Mouse (Mus musculus): ENCODE measurements around the gene Itih5. TPM values are rescaled to one million over a fixed set of nuclear protein-coding genes. Genes with fewer than 3 reads are reported as not detected.

Gene Itih5
- polyA plus RNA-seq, 1 experiment from 2014 or later = 6.5 TPM

GRCm38 (mm10) chr2:10262722-10263121, 109.4 kb downstream of the Itih5 start:
- Histone ChIP-seq H3K4me1 (ENCODE audit: control insufficient read depth, insufficient read depth, low read length) (no peaks in the 10 kb centered on the region; the same call in none of the 2 replicates), H3K4me3 (ENCODE audit: low read depth, low read length) (no peak overlapping the region), H3K36me3 (ENCODE audit: control insufficient read depth, insufficient read depth, low read length) (no peaks in the 10 kb centered on the region), H3K4me2 (ENCODE audit: low read length) (no peak overlapping the region), H3K9me3 (replicated peaks; ENCODE audit: control insufficient read depth, low read length, poor library complexity, severe bottlenecking) (no peaks in the 10 kb centered on the region), H3K27ac (ENCODE audit: low read length) (no peak overlapping the region), H3K27me3 (ENCODE audit: control insufficient read depth, insufficient read depth, low read depth, low read length) (no peaks in the 10 kb centered on the region), H3K9ac (ENCODE audit: low read depth, low read length) (no peak overlapping the region)
- no peak for ATAC-seq
- 17% methylated on average over 5 of the region's 5 CpGs for WGBS

GRCm38 (mm10) chr2:10263909-10264489, 110.6 kb downstream of the Itih5 start:
- no peak for ATAC-seq
- 48% methylated on average over 7 of the region's 7 CpGs for WGBS
- no peaks in the 10 kb centered on the region; the same call in none of the 2 replicates for H3K4me1 ChIP-seq (ENCODE audit: control insufficient read depth, insufficient read depth, low read length)
- H3K36me3 ChIP-seq (ENCODE audit: control insufficient read depth, insufficient read depth, low read length) = no peaks in the 10 kb centered on the region
- no peak overlapping the region for H3K27ac ChIP-seq (ENCODE audit: low read length)
- H3K9ac ChIP-seq (ENCODE audit: low read depth, low read length) = no peak overlapping the region
- no peaks in the 10 kb centered on the region for H3K27me3 ChIP-seq (ENCODE audit: control insufficient read depth, insufficient read depth, low read depth, low read length)
- H3K4me3 ChIP-seq (ENCODE audit: low read depth, low read length) = no peak overlapping the region
- H3K4me2 ChIP-seq (ENCODE audit: low read length) = no peak overlapping the region
- no peaks in the 10 kb centered on the region for H3K9me3 ChIP-seq (replicated peaks; ENCODE audit: control insufficient read depth, low read length, poor library complexity, severe bottlenecking)

DNA sequence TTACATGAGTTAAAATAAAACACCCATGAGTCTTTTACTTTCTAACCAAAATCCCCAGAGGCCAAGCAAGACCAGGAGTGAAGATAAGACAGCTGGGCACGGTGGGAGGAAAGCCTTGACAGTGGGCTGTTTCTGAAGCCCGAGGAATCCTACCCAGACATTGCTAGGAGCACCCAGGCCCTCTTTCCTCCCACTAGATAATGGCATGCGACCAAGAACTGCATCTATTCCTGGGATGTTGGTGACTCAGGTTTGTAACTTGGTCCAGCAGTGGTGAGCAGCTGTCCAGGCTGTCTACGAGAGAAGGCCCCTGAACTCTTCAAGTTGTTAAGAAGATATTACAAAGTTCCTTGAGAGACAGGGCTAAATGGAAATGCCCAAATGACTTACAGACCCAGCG, 112.5 kb downstream of the Itih5 start:
- no peak overlapping the region for H3K4me2 ChIP-seq (ENCODE audit: low read length)
- H3K4me3 ChIP-seq (ENCODE audit: low read depth, low read length) = no peak overlapping the region
- H3K27me3 ChIP-seq (ENCODE audit: control insufficient read depth, insufficient read depth, low read depth, low read length) = no peaks in the 10 kb centered on the region
- H3K4me1 ChIP-seq (ENCODE audit: control insufficient read depth, insufficient read depth, low read length) = no peaks in the 10 kb centered on the region; the same call in 1 of the 2 replicates
- H3K27ac ChIP-seq (ENCODE audit: low read length) = no peak overlapping the region
- no peaks in the 10 kb centered on the region for H3K9me3 ChIP-seq (replicated peaks; ENCODE audit: control insufficient read depth, low read length, poor library complexity, severe bottlenecking)
- H3K36me3 ChIP-seq (ENCODE audit: control insufficient read depth, insufficient read depth, low read length) = no peaks in the 10 kb centered on the region
- no peak for ATAC-seq
- no peak overlapping the region for H3K9ac ChIP-seq (ENCODE audit: low read depth, low read length)
- WGBS = 79% methylated on average over 5 of the region's 5 CpGs

DNA sequence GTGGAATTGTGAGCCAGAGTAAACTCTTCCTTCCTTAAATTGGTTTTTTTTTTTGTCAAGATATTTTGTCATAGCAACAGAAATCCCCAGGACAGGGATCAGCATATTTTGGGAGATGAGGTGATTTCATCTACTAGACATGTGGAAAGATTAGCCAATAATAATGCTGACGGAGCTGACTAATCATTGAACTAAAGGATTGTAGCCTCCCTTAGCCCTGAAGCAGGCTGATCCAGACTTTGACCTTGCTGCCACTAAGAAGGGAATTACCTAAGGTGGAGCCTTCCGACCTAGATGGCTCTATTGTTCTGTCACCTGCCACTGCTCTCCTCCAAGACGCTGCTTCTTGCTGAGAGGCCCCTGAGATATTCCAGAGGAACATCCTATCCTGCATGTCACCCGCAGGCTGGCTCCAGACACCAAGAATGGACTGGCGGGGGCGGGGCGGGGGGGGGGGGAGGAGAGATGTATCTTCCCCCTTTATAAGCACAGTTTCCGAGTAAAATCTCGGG, 119.3 kb downstream of the Itih5 start:
- H3K4me2 ChIP-seq (ENCODE audit: low read length) = no peak overlapping the region
- no peaks in the 10 kb centered on the region for H3K9me3 ChIP-seq (replicated peaks; ENCODE audit: control insufficient read depth, low read length, poor library complexity, severe bottlenecking)
- H3K4me1 ChIP-seq (ENCODE audit: control insufficient read depth, insufficient read depth, low read length) = peaks cover 12% of the 10 kb centered on the region
- WGBS = 75% methylated on average over 9 of the region's 9 CpGs
- ATAC-seq = no peak
- no peaks in the 10 kb centered on the region for H3K36me3 ChIP-seq (ENCODE audit: control insufficient read depth, insufficient read depth, low read length)
- no peak overlapping the region for H3K9ac ChIP-seq (ENCODE audit: low read depth, low read length)
- no peaks in the 10 kb centered on the region for H3K27me3 ChIP-seq (ENCODE audit: control insufficient read depth, insufficient read depth, low read depth, low read length)
- H3K27ac ChIP-seq (ENCODE audit: low read length) = no peak overlapping the region
- no peak overlapping the region for H3K4me3 ChIP-seq (ENCODE audit: low read depth, low read length)

- Histone ChIP-seq H3K27ac (ENCODE audit: low read length) (no peak overlapping the region), H3K9ac (ENCODE audit: low read depth, low read length) (no peak overlapping the region), H3K27me3 (ENCODE audit: control insufficient read depth, insufficient read depth, low read depth, low read length) (no peaks in the 10 kb centered on the region), H3K9me3 (replicated peaks; ENCODE audit: control insufficient read depth, low read length, poor library complexity, severe bottlenecking) (no peaks in the 10 kb centered on the region), H3K4me1 (ENCODE audit: control insufficient read depth, insufficient read depth, low read length) (peaks cover 12% of the 10 kb centered on the region), H3K4me2 (ENCODE audit: low read length) (no peak overlapping the region), H3K36me3 (ENCODE audit: control insufficient read depth, insufficient read depth, low read length) (no peaks in the 10 kb centered on the region), H3K4me3 (ENCODE audit: low read depth, low read length) (no peak overlapping the region)
- ATAC-seq = no peak
- WGBS = 92% methylated on average over 3 of the region's 3 CpGs
Measured at GRCm38 (mm10) chr2:10273541-10274050, 120.2 kb downstream of the Itih5 start.

GRCm38 (mm10) chr2:10276194-10276593, 122.8 kb downstream of the Itih5 start:
- Histone ChIP-seq H3K4me2 (ENCODE audit: low read length) (no peak overlapping the region), H3K27ac (ENCODE audit: low read length) (peak overlapping the region; percentile 43; the same call in 1 of the 2 replicates), H3K27me3 (ENCODE audit: control insufficient read depth, insufficient read depth, low read depth, low read length) (no peaks in the 10 kb centered on the region), H3K9me3 (replicated peaks; ENCODE audit: control insufficient read depth, low read length, poor library complexity, severe bottlenecking) (no peaks in the 10 kb centered on the region), H3K4me1 (ENCODE audit: control insufficient read depth, insufficient read depth, low read length) (peaks cover 12% of the 10 kb centered on the region), H3K4me3 (ENCODE audit: low read depth, low read length) (no peak overlapping the region), H3K9ac (ENCODE audit: low read depth, low read length) (no peak overlapping the region), H3K36me3 (ENCODE audit: control insufficient read depth, insufficient read depth, low read length) (no peaks in the 10 kb centered on the region)
- 41% methylated on average over 2 of the region's 2 CpGs for WGBS
- ATAC-seq = peak; percentile 96

DNA sequence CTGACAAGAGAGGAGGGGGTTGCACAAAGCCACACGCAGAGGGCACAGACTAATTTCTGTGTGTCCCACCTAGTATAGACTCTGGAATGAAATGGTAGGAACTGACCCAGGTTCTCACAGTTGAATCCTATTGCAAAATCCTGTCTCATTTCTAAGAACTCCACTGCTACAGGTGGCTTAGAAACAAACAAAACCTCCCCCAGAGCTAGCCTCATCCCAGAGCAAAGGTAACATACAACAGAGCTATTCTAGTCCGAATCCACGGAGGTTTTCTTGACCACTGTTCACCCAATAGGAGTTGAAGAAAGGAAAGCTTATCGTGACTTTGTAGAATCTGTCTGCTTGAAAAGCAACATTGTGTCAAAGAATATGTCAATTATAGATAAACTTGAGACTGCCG, 130.3 kb downstream of the Itih5 start:
- H3K27ac ChIP-seq (ENCODE audit: low read length) = no peak overlapping the region
- H3K27me3 ChIP-seq (ENCODE audit: control insufficient read depth, insufficient read depth, low read depth, low read length) = peaks cover 23% of the 10 kb centered on the region
- H3K4me2 ChIP-seq (ENCODE audit: low read length) = no peak overlapping the region
- 27% methylated on average over 5 of the region's 5 CpGs for WGBS
- no peaks in the 10 kb centered on the region for H3K36me3 ChIP-seq (ENCODE audit: control insufficient read depth, insufficient read depth, low read length)
- no peak for ATAC-seq
- no peak overlapping the region for H3K4me3 ChIP-seq (ENCODE audit: low read depth, low read length)
- peaks cover 4% of the 10 kb centered on the region; the same call in 1 of the 2 replicates for H3K4me1 ChIP-seq (ENCODE audit: control insufficient read depth, insufficient read depth, low read length)
- no peak overlapping the region for H3K9ac ChIP-seq (ENCODE audit: low read depth, low read length)
- H3K9me3 ChIP-seq (replicated peaks; ENCODE audit: control insufficient read depth, low read length, poor library complexity, severe bottlenecking) = no peaks in the 10 kb centered on the region

DNA sequence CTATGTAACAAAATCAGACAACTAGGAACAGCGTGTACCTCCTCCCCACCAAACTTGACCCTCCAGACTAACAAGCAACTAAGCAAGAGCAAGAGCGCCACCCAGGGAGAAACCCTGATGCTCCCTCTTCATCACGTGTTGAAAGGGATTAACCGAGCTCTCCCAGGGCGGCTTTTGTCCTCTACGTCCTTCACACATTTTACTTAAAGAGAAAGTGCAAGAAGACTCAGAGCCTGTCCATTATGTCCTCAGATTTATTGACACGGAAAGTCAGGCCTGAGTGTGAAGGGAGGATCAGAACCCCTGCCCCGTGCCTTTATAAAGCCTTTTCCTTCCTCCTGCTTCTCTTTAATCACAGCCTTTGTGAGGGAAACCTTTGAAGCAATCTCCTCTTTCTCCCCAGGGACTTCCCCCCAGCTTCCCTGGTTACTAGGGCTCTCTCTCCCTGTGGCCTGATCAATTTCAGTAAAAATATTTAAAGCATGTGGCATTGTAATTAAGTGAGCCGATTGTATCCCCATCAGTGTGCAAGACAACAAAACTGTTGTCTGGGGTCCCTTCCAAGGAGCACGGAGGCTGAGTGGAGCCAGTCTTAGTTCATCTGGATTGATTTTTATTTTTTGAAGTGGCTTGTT, 131.4 kb downstream of the Itih5 start:
- Histone ChIP-seq H3K36me3 (ENCODE audit: control insufficient read depth, insufficient read depth, low read length) (no peaks in the 10 kb centered on the region), H3K27me3 (ENCODE audit: control insufficient read depth, insufficient read depth, low read depth, low read length) (peaks cover 23% of the 10 kb centered on the region), H3K4me3 (ENCODE audit: low read depth, low read length) (no peak overlapping the region), H3K27ac (ENCODE audit: low read length) (no peak overlapping the region), H3K9me3 (replicated peaks; ENCODE audit: control insufficient read depth, low read length, poor library complexity, severe bottlenecking) (no peaks in the 10 kb centered on the region), H3K9ac (ENCODE audit: low read depth, low read length) (no peak overlapping the region), H3K4me2 (ENCODE audit: low read length) (no peak overlapping the region), H3K4me1 (ENCODE audit: control insufficient read depth, insufficient read depth, low read length) (peaks cover 4% of the 10 kb centered on the region; the same call in 1 of the 2 replicates)
- no peak for ATAC-seq
- 2% methylated on average over 10 of the region's 10 CpGs for WGBS

- H3K4me2 ChIP-seq (ENCODE audit: low read length) = no peak overlapping the region
- WGBS = 14% methylated on average over 12 of the region's 13 CpGs
- no peak overlapping the region for H3K4me3 ChIP-seq (ENCODE audit: low read depth, low read length)
- no peak overlapping the region for H3K27ac ChIP-seq (ENCODE audit: low read length)
- H3K9ac ChIP-seq (ENCODE audit: low read depth, low read length) = no peak overlapping the region
- peaks cover 4% of the 10 kb centered on the region; the same call in 1 of the 2 replicates for H3K4me1 ChIP-seq (ENCODE audit: control insufficient read depth, insufficient read depth, low read length)
- no peaks in the 10 kb centered on the region for H3K36me3 ChIP-seq (ENCODE audit: control insufficient read depth, insufficient read depth, low read length)
- no peaks in the 10 kb centered on the region for H3K9me3 ChIP-seq (replicated peaks; ENCODE audit: control insufficient read depth, low read length, poor library complexity, severe bottlenecking)
- peaks cover 23% of the 10 kb centered on the region for H3K27me3 ChIP-seq (ENCODE audit: control insufficient read depth, insufficient read depth, low read depth, low read length)
- no peak for ATAC-seq
Measured at GRCm38 (mm10) chr2:10285975-10286374, 132.6 kb downstream of the Itih5 start.
